Comparison of ENCODE assay signal across 28 mouse cellular contexts in the genomic region with DNA sequence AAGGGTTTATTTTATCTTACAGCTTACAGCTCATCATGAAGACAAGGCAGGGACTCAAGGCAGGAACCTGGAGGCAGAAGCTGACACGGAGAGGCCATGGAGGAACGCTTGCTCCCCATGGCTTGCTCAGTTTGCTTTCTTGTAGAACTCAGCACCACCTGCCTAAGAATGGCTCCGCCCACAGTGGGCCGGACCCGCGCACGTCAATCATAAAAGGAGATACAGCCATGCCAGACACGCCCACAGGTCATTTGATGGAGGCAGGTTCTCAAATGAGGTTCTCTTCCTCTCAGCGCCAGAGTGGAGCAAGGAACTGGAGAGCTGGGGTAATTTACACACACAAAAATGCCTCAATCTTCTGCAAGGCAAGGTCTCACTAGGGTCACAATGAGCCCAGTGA.
DNase-seq lines count a peak whose midpoint lies in the region; ATAC-seq and TF ChIP-seq lines count a peak whose summit lies in the region.
"Had no signal": no experiment of that assay in that cellular context is flagged by ENCODE, and none has a peak within 500 bp of the region (broad histone marks: within the 10 kb centered on the region; RNA-seq: fewer than 3 reads in every experiment).

No protein-coding gene starts in this region.

- H3K4me3 ChIP-seq in lung, adult 2 months (replicated peaks; ENCODE audit: extremely low read depth, low read depth, low read length), result no peak overlapping the region
- H3K4me3 ChIP-seq: embryonic facial prominence, embryonic 12.5 days; gastrocnemius, adult 2 months; heart, embryonic 13.5 days; left cerebral cortex, adult 2 months; limb, embryonic 13.5 days; midbrain, embryonic 12.5 days; neural tube, embryonic 15.5 days had no signal

- no peaks in the 10 kb centered on the region; the same call in 1 of the 2 replicates for H3K4me1 ChIP-seq in lung, adult 2 months (ENCODE audit: control insufficient read depth, insufficient read depth, low read length)
- H3K4me1 ChIP-seq: heart, embryonic 13.5 days; midbrain, embryonic 12.5 days had no signal

- 82% methylated on average over 9 of the region's 9 CpGs for WGBS in lung, adult 2 months

- DNase-seq in A20 (ENCODE audit: low read depth, low spot score) (peak; percentile 59), R1 (ENCODE audit: low read depth, low spot score) (peak; percentile 35)
- DNase-seq in CD4-positive helper T cell, adult 2 months (ENCODE audit: low read depth, low spot score), result peak; percentile 87
- no peak for DNase-seq in lung, adult 2 months
- DNase-seq in embryo, embryonic 9.5 days (ENCODE audit: extremely low spot score), result no peak
- DNase-seq in embryo, embryonic 11 days, result no peak
- DNase-seq: adrenal gland, adult 8-10 months; cerebellum, adult 8-10 months; cerebellum, postnatal 25 days; gastrocnemius, adult 2 months; gastrocnemius, postnatal 36 days; heart, adult 18-20 months; heart, postnatal 10 days; kidney, adult 9 months; kidney, postnatal 10 days; lung, postnatal 36 days; right cerebral cortex, adult 18-20 months; spleen, adult 18-20 months; thymus, adult 18-20 months; thymus, postnatal 4 days had no signal

- no peak for TF ChIP-seq POLR2A in lung, adult 2 months (IDR thresholded peaks at IDR 0.05; ENCODE audit: borderline replicate concordance, extremely low read depth, low read depth, low read length)

- TF ChIP-seq CTCF in lung, adult 2 months (IDR thresholded peaks at IDR 0.05; ENCODE audit: insufficient read depth, low read length), result no peak

- peak; percentile 81 for ATAC-seq in inflammation-experienced regulatory T-cells, adult 6 months
- ATAC-seq: forebrain, embryonic 16.5 days had no signal

Comparison
In these comparisons a context has a peak if more than half of its experiments do, and no peak if none do; other contexts are left out.
1. DNase-seq: peak in A20 (single experiment), CD4-positive helper T cell, adult 2 months (single experiment) and R1 (single experiment); none in lung, adult 2 months (single experiment), embryo, embryonic 9.5 days (single experiment) and embryo, embryonic 11 days (single experiment).